Mouse (Mus musculus): ENCODE results near the gene Castor1.

DNA sequence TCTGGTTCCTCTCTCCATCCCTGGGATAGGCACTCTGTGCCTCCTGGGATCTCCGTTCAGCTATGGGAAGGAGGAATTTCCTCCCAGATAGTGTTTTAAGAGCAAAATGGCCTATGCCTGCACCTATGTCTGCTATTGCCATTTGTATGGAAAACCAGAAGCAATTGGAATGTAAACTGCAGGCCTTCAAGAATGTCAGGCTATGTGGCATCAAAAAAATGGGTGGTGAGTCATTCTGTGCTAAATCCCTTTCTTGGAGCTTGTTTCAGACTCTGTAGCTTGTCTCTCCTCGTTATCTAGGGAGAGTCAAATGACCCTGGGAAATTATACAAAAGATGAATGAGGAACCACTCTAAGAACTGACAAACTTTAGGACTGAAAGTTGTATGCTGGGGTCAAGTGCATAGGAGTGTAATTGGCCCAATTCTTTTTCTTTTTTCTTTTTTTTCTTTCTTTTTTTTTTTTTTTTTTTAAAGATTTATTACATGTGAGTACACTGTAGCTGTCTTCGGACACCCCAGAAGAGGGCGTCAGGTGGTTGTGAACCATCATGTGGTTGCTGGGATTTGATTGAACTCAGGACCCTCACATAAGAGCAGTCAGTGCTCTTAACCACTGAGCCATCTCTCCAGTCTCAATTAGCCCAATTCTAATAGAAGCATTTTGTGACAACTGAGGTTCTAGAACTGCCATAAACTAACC lies 33.6 kb upstream of the Castor1 start:
- TF ChIP-seq CTCF (IDR thresholded peaks at IDR 0.05; ENCODE audit: extremely low read depth, insufficient read depth, low read length) (no peak), POLR2A (IDR thresholded peaks at IDR 0.05; ENCODE audit: extremely low read depth, insufficient read depth, low read length) (no peak)
